Mouse (Mus musculus) stomach, embryonic 16.5 days (tissue): ENCODE results near the gene Irx5. TPM values are rescaled to one million over a fixed set of nuclear protein-coding genes. Genes with fewer than 3 reads are reported as not detected.

Source experiments
- ATAC-seq: fragments of 200-750 bp; cut with Nextera tagmentation; 2 replicates; pipeline ENCODE4 v1.8.0; 2017; ENCODE audit warnings: moderate number of reproducible peaks, moderate TSS enrichment; ENCODE audit not compliant: insufficient read depth, low FRiP score
- H3K27ac ChIP-seq: fragments of 300-500 bp; sonication (generic); 2 replicates; pipeline ENCODE4 v1.5.1; 2014; ENCODE audit warnings: low read length
- H3K27me3 ChIP-seq: fragments of 300-500 bp; sonication (generic); 2 replicates; pipeline ENCODE4 v1.6.1; 2014; ENCODE audit warnings: low read length, control low read depth, mixed read lengths; ENCODE audit not compliant: control insufficient read depth, insufficient read depth
- H3K36me3 ChIP-seq: fragments of 300-500 bp; sonication (generic); 2 replicates; pipeline ENCODE4 v1.6.1; 2014; ENCODE audit warnings: low read length; ENCODE audit not compliant: control insufficient read depth, insufficient read depth
- H3K4me1 ChIP-seq: fragments of 300-500 bp; sonication (generic); 2 replicates; pipeline ENCODE4 v1.6.1; 2014; ENCODE audit warnings: low read length, control low read depth, mixed read lengths; ENCODE audit not compliant: control insufficient read depth, insufficient read depth
- H3K4me2 ChIP-seq: fragments of 300-500 bp; sonication (generic); 2 replicates; pipeline ENCODE4 v1.6.1; 2014; ENCODE audit warnings: low read depth, low read length, mixed read lengths
- H3K4me3 ChIP-seq: fragments of 300-500 bp; sonication (generic); replicated peaks from 2 replicates; pipeline ENCODE4 v1.5.1; 2014; ENCODE audit warnings: mild to moderate bottlenecking, low read length
- H3K9ac ChIP-seq: fragments of 300-500 bp; sonication (generic); 2 replicates; pipeline ENCODE4 v1.6.1; 2014; ENCODE audit warnings: low read length
- H3K9me3 ChIP-seq: fragments of 300-500 bp; sonication (generic); replicated peaks from 2 replicates; pipeline ENCODE4 v1.6.1; 2016; ENCODE audit warnings: low read length, control low read depth; ENCODE audit not compliant: control insufficient read depth
- WGBS: fragments of 180-500 bp; shearing (Covaris S2); extraction: QIAGEN DNeasy Blood & Tissue Kit; methylation state at CpG from one replicate; pipeline ENCODE4 v1.1.7; 2014; 5-methylcytosine and 5-hydroxymethylcytosine counted together
- polyA plus RNA-seq: library from polyadenylated mRNA; unstranded; fragments of >200 nt; fragmentation: Nextera tagmentation; extraction: Ambion mirVana; gene quantifications from 2 replicates; pipeline ENCODE4 v1.2.1, GENCODE M21; 2015

Gene Irx5
- polyA plus RNA-seq, result 1.4 and 1.5 TPM in 2 replicates

- H3K4me2 ChIP-seq, result peak within 1 kb of the TSS; percentile 68
- H3K27ac ChIP-seq, result peak within 1 kb of the TSS; percentile 88
- H3K36me3 ChIP-seq, result no peaks in the 10 kb centered on the region
- H3K4me3 ChIP-seq, result peak within 1 kb of the TSS; percentile 62
- peak within 1 kb of the TSS; percentile 72 for H3K9ac ChIP-seq
- peaks cover 74% of the 10 kb centered on the region for H3K27me3 ChIP-seq
- WGBS, result 1% methylated on average over 46 of the region's 47 CpGs
- ATAC-seq, result peak; percentile 53
- no peaks in the 10 kb centered on the region for H3K9me3 ChIP-seq
- 0 out of 2 replicates have a peak, but pooled peaks cover 10% of the 10 kb centered on the region for H3K4me1 ChIP-seq
Observed at GRCm38 (mm10) chr8:92357398-92357981, at the start of gene Irx5. Gene Irx5, plus strand, starts transcription at chr8:92357625.

GRCm38 (mm10) chr8:92312178-92312577 lies 45.2 kb upstream of the Irx5 start:
- Histone ChIP-seq H3K36me3 (no peaks in the 10 kb centered on the region), H3K4me2 (no peak overlapping the region), H3K27ac (no peak overlapping the region), H3K27me3 (no peaks in the 10 kb centered on the region), H3K4me1 (no peaks in the 10 kb centered on the region), H3K4me3 (no peak overlapping the region), H3K9ac (no peak overlapping the region), H3K9me3 (no peaks in the 10 kb centered on the region)
- WGBS, result 15% methylated on average over 7 of the region's 7 CpGs
- ATAC-seq, result no peak

GRCm38 (mm10) chr8:92313707-92314106 lies 43.7 kb upstream of the Irx5 start:
- H3K36me3 ChIP-seq, result no peaks in the 10 kb centered on the region
- H3K4me2 ChIP-seq, result no peak overlapping the region
- no peak for ATAC-seq
- no peak overlapping the region for H3K27ac ChIP-seq
- whole genome bisulfite sequencing, result 70% methylated on average over 3 of the region's 3 CpGs
- no peaks in the 10 kb centered on the region for H3K4me1 ChIP-seq
- no peaks in the 10 kb centered on the region for H3K27me3 ChIP-seq
- no peak overlapping the region for H3K9ac ChIP-seq
- no peaks in the 10 kb centered on the region for H3K9me3 ChIP-seq
- H3K4me3 ChIP-seq, result no peak overlapping the region

- ATAC-seq, result no peak
Observed at GRCm38 (mm10) chr8:92323751-92324150, 33.7 kb upstream of the Irx5 start.

GRCm38 (mm10) chr8:92327176-92327575 lies 30.2 kb upstream of the Irx5 start:
- Histone ChIP-seq H3K9me3 (no peaks in the 10 kb centered on the region), H3K4me2 (no peak overlapping the region), H3K36me3 (no peaks in the 10 kb centered on the region), H3K27ac (no peak overlapping the region), H3K27me3 (0 out of 2 replicates have a peak, but pooled peaks cover 3% of the 10 kb centered on the region), H3K9ac (no peak overlapping the region), H3K4me1 (no peaks in the 10 kb centered on the region), H3K4me3 (no peak overlapping the region)
- WGBS, result 94% methylated on average over 2 of the region's 2 CpGs
- ATAC-seq, result no peak

More at GRCm38 (mm10) chr8:92323751-92324150, 33.7 kb upstream of the Irx5 start:
- Histone ChIP-seq H3K9ac (no peak overlapping the region), H3K27me3 (no peaks in the 10 kb centered on the region), H3K4me1 (no peaks in the 10 kb centered on the region), H3K4me3 (no peak overlapping the region), H3K36me3 (no peaks in the 10 kb centered on the region), H3K4me2 (no peak overlapping the region), H3K27ac (no peak overlapping the region), H3K9me3 (no peaks in the 10 kb centered on the region)
- 85% methylated on average over 7 of the region's 7 CpGs for WGBS

GRCm38 (mm10) chr8:92329273-92329672 lies 28.2 kb upstream of the Irx5 start:
- no peaks in the 10 kb centered on the region for H3K36me3 ChIP-seq
- no peak overlapping the region for H3K27ac ChIP-seq
- 0 out of 2 replicates have a peak, but pooled peaks cover 3% of the 10 kb centered on the region for H3K27me3 ChIP-seq
- H3K9me3 ChIP-seq, result no peaks in the 10 kb centered on the region
- ATAC-seq, result no peak
- H3K4me1 ChIP-seq, result no peaks in the 10 kb centered on the region
- H3K4me3 ChIP-seq, result no peak overlapping the region
- no peak overlapping the region for H3K4me2 ChIP-seq
- 58% methylated on average over 3 of the region's 4 CpGs for WGBS
- no peak overlapping the region for H3K9ac ChIP-seq

- Histone ChIP-seq H3K4me2 (no peak overlapping the region), H3K4me1 (no peaks in the 10 kb centered on the region), H3K9me3 (no peaks in the 10 kb centered on the region), H3K4me3 (no peak overlapping the region), H3K36me3 (no peaks in the 10 kb centered on the region), H3K27ac (no peak overlapping the region), H3K27me3 (0 out of 2 replicates have a peak, but pooled peaks cover 3% of the 10 kb centered on the region), H3K9ac (no peak overlapping the region)
- WGBS, result 71% methylated on average over 3 of the region's 3 CpGs
- no peak for ATAC-seq
Observed at GRCm38 (mm10) chr8:92331811-92332210, 25.6 kb upstream of the Irx5 start.

GRCm38 (mm10) chr8:92333406-92333805 lies 24.0 kb upstream of the Irx5 start:
- H3K27me3 ChIP-seq, result 0 out of 2 replicates have a peak, but pooled peaks cover 3% of the 10 kb centered on the region
- H3K27ac ChIP-seq, result no peak overlapping the region
- no peaks in the 10 kb centered on the region for H3K36me3 ChIP-seq
- 84% methylated on average over 8 of the region's 8 CpGs for WGBS
- H3K9me3 ChIP-seq, result no peaks in the 10 kb centered on the region
- no peaks in the 10 kb centered on the region for H3K4me1 ChIP-seq
- no peak overlapping the region for H3K4me3 ChIP-seq
- H3K4me2 ChIP-seq, result no peak overlapping the region
- ATAC-seq, result no peak
- H3K9ac ChIP-seq, result no peak overlapping the region

GRCm38 (mm10) chr8:92335079-92335478 lies 22.3 kb upstream of the Irx5 start:
- Histone ChIP-seq H3K27me3 (0 out of 2 replicates have a peak, but pooled peaks cover under 1% of the 10 kb centered on the region), H3K4me3 (no peak overlapping the region), H3K9me3 (no peaks in the 10 kb centered on the region), H3K4me2 (no peak overlapping the region), H3K4me1 (no peaks in the 10 kb centered on the region), H3K27ac (no peak overlapping the region), H3K9ac (no peak overlapping the region), H3K36me3 (no peaks in the 10 kb centered on the region)
- ATAC-seq, result no peak
- WGBS, result 81% methylated on average over 7 of the region's 7 CpGs
